Mouse (Mus musculus): ENCODE results near the gene Cldnd1.

Cldnd1 gene

GRCm38 (mm10) chr16:58708601-58709475, 18.9 kb upstream of the Cldnd1 start:
- no peak for DNase-seq (ENCODE audit: low spot score)

DNA sequence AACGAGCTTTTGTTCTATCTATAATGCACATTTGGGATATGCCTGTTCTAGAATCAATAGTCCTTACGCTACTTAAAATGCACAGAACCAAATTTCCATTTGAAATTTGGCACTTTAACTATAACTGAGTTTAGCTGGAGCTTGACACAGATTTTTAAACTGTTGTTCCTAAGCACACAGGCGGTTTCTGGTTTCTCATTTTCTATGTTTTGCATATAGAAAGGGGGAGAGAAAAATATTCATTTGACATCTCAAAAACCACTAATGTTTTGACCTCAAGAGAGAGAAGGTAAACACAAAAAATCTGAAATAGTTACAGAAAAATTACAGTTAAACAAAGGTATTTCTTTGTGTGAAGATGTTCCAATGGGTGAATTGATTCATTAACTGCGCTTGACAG, 18.2 kb upstream of the Cldnd1 start:
- no peak for DNase-seq (ENCODE audit: low spot score)

- no peak for DNase-seq (ENCODE audit: low spot score)
Measured at GRCm38 (mm10) chr16:58712221-58712620, 15.5 kb upstream of the Cldnd1 start.

GRCm38 (mm10) chr16:58713128-58713527, 14.6 kb upstream of the Cldnd1 start:
- no peak for DNase-seq (ENCODE audit: low spot score)

DNA sequence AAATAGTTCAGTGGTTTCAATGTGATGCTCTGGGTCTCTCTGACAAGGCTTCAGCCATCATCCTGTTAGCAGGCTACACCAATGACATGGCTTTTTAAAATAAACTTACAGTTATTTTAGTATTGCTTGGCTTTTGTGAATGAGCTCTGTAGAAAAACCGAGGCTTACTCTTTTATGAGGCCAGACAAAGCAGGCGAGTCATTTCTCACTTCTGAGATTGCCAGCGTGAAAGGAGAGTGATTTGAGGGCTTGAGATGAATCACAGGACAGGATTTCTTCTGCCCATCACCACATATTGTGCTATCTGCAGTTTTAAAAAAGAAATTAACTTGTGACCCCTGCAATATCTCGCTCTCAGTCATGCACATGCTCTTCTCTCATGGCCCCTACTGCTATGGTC, 12.7 kb upstream of the Cldnd1 start:
- DNase-seq (ENCODE audit: low spot score), result no peak

DNA sequence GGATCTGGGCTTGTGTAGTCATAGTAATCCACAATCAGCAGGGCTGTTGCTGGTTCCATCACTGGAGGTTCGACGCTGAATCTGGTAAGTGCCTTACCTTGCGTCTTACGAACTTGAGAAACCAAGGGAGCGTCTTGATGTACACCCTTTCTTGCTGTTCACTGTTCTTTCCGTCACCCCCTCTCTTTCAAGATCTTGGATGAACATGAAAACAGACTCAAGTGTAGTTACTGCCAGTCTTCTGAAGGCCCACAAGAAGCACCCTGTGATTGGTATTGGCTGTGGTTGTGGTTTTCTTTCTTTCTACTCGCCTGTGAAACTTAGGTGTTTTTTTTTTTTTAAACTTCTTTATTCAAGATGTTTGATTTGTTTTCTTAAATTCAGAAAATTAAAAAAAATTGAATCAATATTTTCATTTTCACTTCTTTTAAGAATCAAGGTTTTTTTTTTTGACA, 9.0 kb upstream of the Cldnd1 start, which contains the start of gene Gpr15:
Gene Gpr15 (minus strand): TSS at position 405 of the 455 bp plus-strand sequence.
- no peak for DNase-seq (ENCODE audit: low spot score)

GRCm38 (mm10) chr16:58722292-58722691, 5.4 kb upstream of the Cldnd1 start:
- no peak for DNase-seq (ENCODE audit: low spot score)

DNA sequence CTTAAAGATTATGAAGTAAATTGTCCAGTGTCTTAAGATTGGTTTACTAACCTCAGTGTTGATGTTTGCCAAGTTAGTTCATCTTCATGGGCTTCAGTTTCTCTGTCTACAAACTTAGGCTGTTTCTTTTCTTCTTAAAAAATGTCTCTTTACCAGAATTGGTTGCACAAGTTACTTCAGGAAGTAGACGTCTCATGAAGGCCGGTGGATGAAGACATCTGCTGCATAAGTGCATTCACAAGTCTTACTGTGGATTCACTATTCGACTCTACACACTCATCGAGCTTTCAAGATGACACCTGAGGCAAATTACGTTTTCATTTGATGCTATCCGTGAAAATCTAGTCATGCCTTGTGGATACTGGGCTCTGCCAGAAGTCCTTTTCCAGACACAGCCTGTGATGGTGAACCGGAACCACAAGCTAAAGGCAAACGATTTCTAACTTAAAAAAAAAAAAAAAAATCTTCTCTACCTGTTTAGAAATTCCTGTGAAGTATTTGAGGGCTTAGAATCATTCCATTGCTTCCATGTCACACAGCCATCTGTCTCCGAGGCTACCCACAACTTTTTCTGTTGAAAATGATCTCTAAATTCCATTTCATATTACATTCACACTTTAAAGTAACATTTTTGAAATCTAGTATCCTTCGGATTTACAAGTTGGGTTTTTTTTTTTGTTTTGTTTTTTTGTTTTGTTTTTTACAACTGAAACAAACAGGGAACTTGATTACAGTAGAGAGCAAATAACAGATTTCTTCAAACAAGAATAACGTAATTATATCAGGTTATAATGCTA, 832 bp upstream of the Cldnd1 start:
- no peak for DNase-seq (ENCODE audit: low spot score)

DNA sequence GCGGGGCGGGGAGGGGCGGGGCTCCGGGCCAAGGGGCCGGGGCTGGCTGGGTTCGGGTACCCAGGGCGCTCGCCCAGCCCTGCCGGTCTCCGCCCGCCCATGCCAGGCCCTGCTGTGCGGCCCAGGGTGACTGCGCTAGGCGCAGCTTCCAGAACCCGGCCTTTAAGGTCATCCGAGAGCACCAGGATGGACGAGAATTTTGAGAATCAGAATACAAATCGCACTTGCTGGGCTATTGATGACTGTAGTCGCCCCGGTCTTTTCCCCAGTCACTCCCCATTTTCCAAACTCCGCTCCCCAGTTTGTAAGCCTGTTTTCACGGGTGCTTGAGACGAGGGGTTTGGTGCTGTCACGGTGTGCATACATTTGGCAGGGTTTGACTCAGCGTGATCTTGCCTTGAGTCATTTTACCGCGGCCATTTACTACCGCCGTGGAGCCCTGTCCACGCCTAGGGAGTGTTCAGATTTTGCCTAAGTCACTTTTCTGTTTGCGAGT, 514 bp downstream of the Cldnd1 start:
- peak; percentile 45 for DNase-seq (ENCODE audit: low spot score)

- no peak for DNase-seq (ENCODE audit: low spot score)
Measured at GRCm38 (mm10) chr16:58738205-58738604, 10.5 kb downstream of the Cldnd1 start.

DNA sequence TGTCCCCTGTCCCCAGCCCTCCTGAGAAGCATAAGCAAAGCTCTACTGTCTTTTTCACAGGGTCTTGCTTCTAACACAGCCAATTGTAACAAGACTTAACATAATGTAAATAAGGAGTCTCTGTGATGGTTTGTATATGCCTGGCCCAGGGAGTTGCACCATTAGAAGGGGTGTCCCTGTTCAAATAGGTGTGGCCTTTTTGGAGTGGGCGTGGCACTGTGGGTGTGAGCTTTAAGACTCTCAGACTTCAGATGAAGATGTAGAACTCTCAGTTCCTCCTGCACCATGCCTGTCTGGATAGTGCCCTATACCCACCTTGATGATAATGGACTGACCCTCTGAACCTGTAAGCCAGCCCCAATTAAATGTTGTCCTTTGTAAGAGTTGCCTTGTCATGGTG, 11.1 kb downstream of the Cldnd1 start:
- DNase-seq (ENCODE audit: low spot score), result no peak

- DNase-seq (ENCODE audit: low spot score), result no peak
Measured at GRCm38 (mm10) chr16:58740751-58741150, 13.0 kb downstream of the Cldnd1 start.

GRCm38 (mm10) chr16:58746715-58747114, 19.0 kb downstream of the Cldnd1 start:
- no peak for DNase-seq (ENCODE audit: low spot score)

GRCm38 (mm10) chr16:58751314-58751713, 23.6 kb downstream of the Cldnd1 start:
- DNase-seq (ENCODE audit: low spot score), result peak; percentile 36

DNA sequence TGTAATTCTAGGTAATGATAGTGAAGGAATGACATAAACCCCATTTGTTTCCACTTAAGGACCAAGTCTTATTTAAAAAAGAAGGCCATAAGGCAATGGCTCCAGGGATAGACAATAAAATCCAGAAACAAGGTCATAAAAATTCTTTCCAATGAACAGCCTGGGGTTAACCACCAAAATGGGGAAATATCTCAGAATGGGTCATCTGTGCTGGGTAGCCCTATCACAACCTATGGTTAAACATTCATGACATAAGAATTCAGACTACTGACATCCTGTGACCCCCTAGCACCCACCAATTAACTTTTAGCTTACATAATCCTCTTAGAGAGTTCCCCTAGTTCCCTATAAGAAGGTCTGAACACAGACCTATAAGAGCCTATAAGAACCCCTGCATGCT, 28.5 kb downstream of the Cldnd1 start:
- DNase-seq (ENCODE audit: low spot score), result no peak

GRCm38 (mm10) chr16:58763076-58763475, 35.4 kb downstream of the Cldnd1 start, which contains the start of gene Olfr172:
Gene Olfr172 (minus strand): TSS chr16:58763176.
- no peak for DNase-seq (ENCODE audit: low spot score)
